Mouse (Mus musculus) heart, embryonic 11.5 days (tissue): ENCODE measurements around the gene Rbsn. TPM values are rescaled to one million over a fixed set of nuclear protein-coding genes. Genes with fewer than 3 reads are reported as not detected.

Experiments used
- ATAC-seq: fragments of 200-750 bp; cut with Nextera tagmentation; replicated peaks from 2 replicates; pipeline ENCODE4 v1.8.0; 2017; ENCODE audit warnings: moderate library complexity; ENCODE audit not compliant: insufficient number of reproducible peaks, low FRiP score, low TSS enrichment
- H3K27ac ChIP-seq: fragments of 300-500 bp; sonication (generic); 2 replicates; pipeline ENCODE4 v1.5.1; 2014; ENCODE audit warnings: mild to moderate bottlenecking, low read depth, low read length
- H3K27me3 ChIP-seq: fragments of 300-500 bp; sonication (generic); 2 replicates; pipeline ENCODE4 v1.6.1; 2014; ENCODE audit warnings: mild to moderate bottlenecking, low read length, mixed read lengths; ENCODE audit not compliant: control insufficient read depth, insufficient read depth
- H3K36me3 ChIP-seq: fragments of 300-500 bp; sonication (generic); 2 replicates; pipeline ENCODE4 v1.6.1; 2014; ENCODE audit warnings: mild to moderate bottlenecking, low read length, moderate library complexity, mixed read lengths; ENCODE audit not compliant: control insufficient read depth, insufficient read depth
- H3K4me1 ChIP-seq: fragments of 300-500 bp; sonication (generic); 2 replicates; pipeline ENCODE4 v1.6.1; 2014; ENCODE audit warnings: low read length; ENCODE audit not compliant: control insufficient read depth, insufficient read depth
- H3K4me2 ChIP-seq: fragments of 300-500 bp; sonication (generic); 2 replicates; pipeline ENCODE4 v1.6.1; 2014; ENCODE audit warnings: mild to moderate bottlenecking, moderate library complexity
- H3K4me3 ChIP-seq: fragments of 300-500 bp; sonication (generic); 2 replicates; pipeline ENCODE4 v1.5.1; 2014; ENCODE audit warnings: low read depth, low read length
- H3K9ac ChIP-seq: fragments of 300-500 bp; sonication (generic); 2 replicates; pipeline ENCODE4 v1.6.1; 2014; ENCODE audit warnings: mild to moderate bottlenecking, low read depth, low read length, moderate library complexity
- H3K9me3 ChIP-seq: fragments of 300-500 bp; sonication (generic); replicated peaks from 2 replicates; pipeline ENCODE4 v1.6.1; 2016; ENCODE audit warnings: low read length; ENCODE audit not compliant: control insufficient read depth
- WGBS: fragments of 180-500 bp; shearing (Covaris S2); extraction: QIAGEN DNeasy Blood & Tissue Kit; methylation state at CpG from one replicate; pipeline ENCODE4 v1.1.7; 2014; ENCODE audit not compliant: insufficient replicate concordance; 5-methylcytosine and 5-hydroxymethylcytosine counted together
- polyA plus RNA-seq: library from polyadenylated mRNA; unstranded; fragments of >200 nt; fragmentation: Nextera tagmentation; extraction: Ambion mirVana; gene quantifications from 2 replicates; pipeline ENCODE4 v1.2.1, GENCODE M21; 2014

Gene Rbsn
- polyA plus RNA-seq, result 10.7 and 12.3 TPM in 2 replicates

GRCm38 (mm10) chr6:92214773-92215449, at the start of gene Rbsn:
Gene Rbsn (minus strand): TSS chr6:92214925.
- Histone ChIP-seq H3K27ac (peak within 1 kb of the TSS; percentile 74), H3K9me3 (no peaks in the 10 kb centered on the region), H3K4me1 (peaks cover 7% of the 10 kb centered on the region), H3K4me3 (peak within 1 kb of the TSS; percentile 98), H3K4me2 (peak within 1 kb of the TSS; percentile 96), H3K9ac (peak within 1 kb of the TSS; percentile 97), H3K27me3 (no peaks in the 10 kb centered on the region), H3K36me3 (no peaks in the 10 kb centered on the region; the same call in 1 of the 2 replicates)
- 10% methylated on average over 35 of the region's 35 CpGs for WGBS
- peak; percentile 87 for ATAC-seq

- Histone ChIP-seq H3K36me3 (no peaks in the 10 kb centered on the region), H3K9ac (no peak overlapping the region), H3K9me3 (no peaks in the 10 kb centered on the region), H3K4me1 (no peaks in the 10 kb centered on the region), H3K4me3 (no peak overlapping the region), H3K27ac (no peak overlapping the region), H3K27me3 (no peaks in the 10 kb centered on the region), H3K4me2 (no peak overlapping the region)
- 65% methylated on average over 4 of the region's 4 CpGs for WGBS
- no peak for ATAC-seq
These were observed 46.6 kb upstream of the Rbsn start for GRCm38 (mm10) chr6:92261162-92261843.

- H3K27me3 ChIP-seq, result no peaks in the 10 kb centered on the region
- peaks cover 5% of the 10 kb centered on the region; the same call in 1 of the 2 replicates for H3K4me1 ChIP-seq
- H3K4me3 ChIP-seq, result no peak overlapping the region
- no peak for ATAC-seq
- H3K9ac ChIP-seq, result no peak overlapping the region
- no peak overlapping the region for H3K27ac ChIP-seq
- no peaks in the 10 kb centered on the region for H3K36me3 ChIP-seq
- peaks cover 3% of the 10 kb centered on the region; the same call in 1 of the 2 replicates for H3K9me3 ChIP-seq
- no peak overlapping the region for H3K4me2 ChIP-seq
These were observed 40.6 kb upstream of the Rbsn start for GRCm38 (mm10) chr6:92255346-92255745.

- peak; percentile 61; the same call in 1 of the 2 replicates for ATAC-seq
- H3K36me3 ChIP-seq, result no peaks in the 10 kb centered on the region
- no peak overlapping the region for H3K4me3 ChIP-seq
- no peak overlapping the region for H3K9ac ChIP-seq
- no peak overlapping the region for H3K4me2 ChIP-seq
- peaks cover 3% of the 10 kb centered on the region; the same call in 1 of the 2 replicates for H3K9me3 ChIP-seq
- peak overlapping the region; percentile 79 for H3K27ac ChIP-seq
- H3K4me1 ChIP-seq, result peaks cover 5% of the 10 kb centered on the region; the same call in 1 of the 2 replicates
- no peaks in the 10 kb centered on the region for H3K27me3 ChIP-seq
- 51% methylated on average over 3 of the region's 3 CpGs for WGBS
These were observed 38.6 kb upstream of the Rbsn start for GRCm38 (mm10) chr6:92253253-92253870.

GRCm38 (mm10) chr6:92247215-92247919, 32.6 kb upstream of the Rbsn start:
- Histone ChIP-seq H3K4me2 (no peak overlapping the region), H3K9ac (no peak overlapping the region), H3K9me3 (no peaks in the 10 kb centered on the region), H3K36me3 (no peaks in the 10 kb centered on the region), H3K27ac (no peak overlapping the region), H3K4me1 (peaks cover 9% of the 10 kb centered on the region), H3K27me3 (peaks cover 35% of the 10 kb centered on the region), H3K4me3 (no peak overlapping the region)
- 21% methylated on average over 7 of the region's 7 CpGs for WGBS
- ATAC-seq, result no peak

- no peak overlapping the region for H3K4me3 ChIP-seq
- H3K4me2 ChIP-seq, result no peak overlapping the region
- 18% methylated on average over 3 of the region's 3 CpGs for WGBS
These were observed 31.6 kb upstream of the Rbsn start for GRCm38 (mm10) chr6:92246335-92246734.

GRCm38 (mm10) chr6:92244591-92244990, 29.9 kb upstream of the Rbsn start, which contains the start of gene Trh:
Gene Trh (minus strand): TSS chr6:92244650.
- Histone ChIP-seq H3K9ac (no peak within 1 kb of the TSS), H3K9me3 (no peaks in the 10 kb centered on the region), H3K36me3 (no peaks in the 10 kb centered on the region), H3K27me3 (peaks cover 35% of the 10 kb centered on the region), H3K4me2 (peak within 1 kb of the TSS; percentile 71), H3K4me3 (peak within 1 kb of the TSS; percentile 39), H3K27ac (no peak within 1 kb of the TSS), H3K4me1 (peaks cover 4% of the 10 kb centered on the region)
- no peak for ATAC-seq
- 2% methylated on average over 31 of the region's 31 CpGs for WGBS

More at GRCm38 (mm10) chr6:92246335-92246734, 31.6 kb upstream of the Rbsn start:
- no peak overlapping the region for H3K9ac ChIP-seq
- H3K4me1 ChIP-seq, result peaks cover 4% of the 10 kb centered on the region
- H3K27ac ChIP-seq, result no peak overlapping the region
- no peaks in the 10 kb centered on the region for H3K36me3 ChIP-seq
- no peaks in the 10 kb centered on the region for H3K9me3 ChIP-seq
- no peak for ATAC-seq
- H3K27me3 ChIP-seq, result peaks cover 35% of the 10 kb centered on the region

- H3K36me3 ChIP-seq, result no peaks in the 10 kb centered on the region
- peaks cover 4% of the 10 kb centered on the region for H3K4me1 ChIP-seq
- peak; percentile 94 for ATAC-seq
- H3K4me2 ChIP-seq, result no peak overlapping the region
- H3K9ac ChIP-seq, result no peak overlapping the region
- no peak overlapping the region for H3K4me3 ChIP-seq
- no peaks in the 10 kb centered on the region for H3K9me3 ChIP-seq
- WGBS, result 47% methylated on average over 3 of the region's 3 CpGs
- H3K27me3 ChIP-seq, result peaks cover 35% of the 10 kb centered on the region
- H3K27ac ChIP-seq, result no peak overlapping the region
These were observed 26.6 kb upstream of the Rbsn start for GRCm38 (mm10) chr6:92241178-92241906.
